In genomic region chr10:121955730-121956129, GRCm38 (mm10) we compare ENCODE assay signal across 19 mouse cellular contexts.
DNase-seq lines count a peak whose midpoint lies in the region; ATAC-seq lines count a peak whose summit lies in the region.
"Had no signal": no experiment of that assay in that cellular context is flagged by ENCODE, and none has a peak within 500 bp of the region (broad histone marks: within the 10 kb centered on the region; RNA-seq: fewer than 3 reads in every experiment).

No protein-coding gene starts in this region.

- intact Hi-C loops in gastrocnemius, postnatal 14 days (cut with DNase I; ENCODE audit: low total_unique reads), result no loop called here

- peak overlapping the region; percentile 84 for H3K27ac ChIP-seq in forebrain, embryonic 15.5 days (replicated peaks)
- no peak overlapping the region for H3K27ac ChIP-seq in forebrain, embryonic 11.5 days (ENCODE audit: low read depth, low read length)
- peak overlapping the region; percentile 55; the same call in 1 of the 2 replicates for H3K27ac ChIP-seq in midbrain, embryonic 14.5 days (replicated peaks; ENCODE audit: low read depth, low read length)
- H3K27ac ChIP-seq in midbrain, embryonic 10.5 days (replicated peaks), result no peak overlapping the region
- H3K27ac ChIP-seq in neural tube, embryonic 13.5 days (replicated peaks), result peak overlapping the region; percentile 76
- H3K27ac ChIP-seq: gastrocnemius, adult 2 months; left cerebral cortex, adult 2 months; liver, embryonic 12.5 days; lung, embryonic 15.5 days had no signal

- H3K36me3 ChIP-seq in forebrain, embryonic 15.5 days, result no peaks in the 10 kb centered on the region
- H3K36me3 ChIP-seq in forebrain, embryonic 11.5 days (ENCODE audit: control insufficient read depth, insufficient read depth, low read length), result no peaks in the 10 kb centered on the region
- H3K36me3 ChIP-seq in midbrain, embryonic 14.5 days (ENCODE audit: control insufficient read depth, insufficient read depth, low read length), result no peaks in the 10 kb centered on the region
- H3K36me3 ChIP-seq in midbrain, embryonic 10.5 days, result no peaks in the 10 kb centered on the region
- no peaks in the 10 kb centered on the region for H3K36me3 ChIP-seq in neural tube, embryonic 13.5 days
- H3K36me3 ChIP-seq: liver, embryonic 12.5 days; lung, embryonic 15.5 days had no signal

- H3K4me3 ChIP-seq in forebrain, embryonic 15.5 days, result no peak overlapping the region
- H3K4me3 ChIP-seq in forebrain, embryonic 11.5 days (ENCODE audit: low read depth, low read length), result no peak overlapping the region
- H3K4me3 ChIP-seq in midbrain, embryonic 14.5 days (replicated peaks; ENCODE audit: low read depth, low read length), result no peak overlapping the region
- H3K4me3 ChIP-seq in midbrain, embryonic 10.5 days, result no peak overlapping the region
- no peak overlapping the region for H3K4me3 ChIP-seq in neural tube, embryonic 13.5 days
- H3K4me3 ChIP-seq: gastrocnemius, adult 2 months; left cerebral cortex, adult 2 months; liver, embryonic 12.5 days; lung, embryonic 15.5 days had no signal

- H3K4me1 ChIP-seq in forebrain, embryonic 15.5 days, result peaks cover 28% of the 10 kb centered on the region
- no peaks in the 10 kb centered on the region for H3K4me1 ChIP-seq in forebrain, embryonic 11.5 days (replicated peaks; ENCODE audit: control insufficient read depth, insufficient read depth, low read length)
- peaks cover 10% of the 10 kb centered on the region for H3K4me1 ChIP-seq in midbrain, embryonic 14.5 days (ENCODE audit: control insufficient read depth, insufficient read depth, low read length)
- H3K4me1 ChIP-seq in midbrain, embryonic 10.5 days, result peaks cover 14% of the 10 kb centered on the region
- peaks cover 45% of the 10 kb centered on the region for H3K4me1 ChIP-seq in neural tube, embryonic 13.5 days (replicated peaks)
- H3K4me1 ChIP-seq: liver, embryonic 12.5 days had no signal

- no peaks in the 10 kb centered on the region for H3K27me3 ChIP-seq in forebrain, embryonic 15.5 days
- no peaks in the 10 kb centered on the region for H3K27me3 ChIP-seq in forebrain, embryonic 11.5 days (ENCODE audit: control insufficient read depth, insufficient read depth, low read length)
- no peaks in the 10 kb centered on the region for H3K27me3 ChIP-seq in midbrain, embryonic 14.5 days (ENCODE audit: control insufficient read depth, insufficient read depth, low read length)
- H3K27me3 ChIP-seq in midbrain, embryonic 10.5 days (ENCODE audit: low read depth, poor library complexity, severe bottlenecking), result no peaks in the 10 kb centered on the region
- no peaks in the 10 kb centered on the region for H3K27me3 ChIP-seq in neural tube, embryonic 13.5 days
- H3K27me3 ChIP-seq: liver, embryonic 12.5 days; lung, embryonic 15.5 days had no signal

- H3K4me2 ChIP-seq in forebrain, embryonic 15.5 days (replicated peaks), result no peak overlapping the region
- no peak overlapping the region for H3K4me2 ChIP-seq in forebrain, embryonic 11.5 days (ENCODE audit: low read depth, low read length, severe bottlenecking)
- no peak overlapping the region for H3K4me2 ChIP-seq in midbrain, embryonic 14.5 days (ENCODE audit: low read length)
- 0 out of 2 replicates have a peak overlapping the region, but pooled peaks have one; percentile 6 for H3K4me2 ChIP-seq in neural tube, embryonic 13.5 days
- H3K4me2 ChIP-seq: liver, embryonic 12.5 days; lung, embryonic 15.5 days had no signal

- no peak overlapping the region for H3K9ac ChIP-seq in forebrain, embryonic 15.5 days (replicated peaks)
- H3K9ac ChIP-seq in forebrain, embryonic 11.5 days (ENCODE audit: low read length), result no peak overlapping the region
- no peak overlapping the region for H3K9ac ChIP-seq in midbrain, embryonic 14.5 days (replicated peaks; ENCODE audit: low read length)
- H3K9ac ChIP-seq in neural tube, embryonic 13.5 days, result no peak overlapping the region
- H3K9ac ChIP-seq: liver, embryonic 12.5 days; lung, embryonic 15.5 days had no signal

- H3K9me3 ChIP-seq in forebrain, embryonic 15.5 days, result no peaks in the 10 kb centered on the region
- H3K9me3 ChIP-seq in forebrain, embryonic 11.5 days (ENCODE audit: control insufficient read depth, low read length), result no peaks in the 10 kb centered on the region
- no peaks in the 10 kb centered on the region for H3K9me3 ChIP-seq in midbrain, embryonic 14.5 days (ENCODE audit: control insufficient read depth, low read length)
- 0 out of 2 replicates have a peak, but pooled peaks cover 6% of the 10 kb centered on the region for H3K9me3 ChIP-seq in midbrain, embryonic 10.5 days (replicated peaks)
- no peaks in the 10 kb centered on the region for H3K9me3 ChIP-seq in neural tube, embryonic 13.5 days
- H3K9me3 ChIP-seq: liver, embryonic 12.5 days; lung, embryonic 15.5 days had no signal

- no peak for ATAC-seq in forebrain, embryonic 15.5 days (replicated peaks)
- no peak for ATAC-seq in forebrain, embryonic 11.5 days (replicated peaks; ENCODE audit: low FRiP score)
- no peak for ATAC-seq in midbrain, embryonic 14.5 days (ENCODE audit: low FRiP score, low TSS enrichment)
- peak; percentile 69 for ATAC-seq in neural tube, embryonic 13.5 days (ENCODE audit: low read depth)
- ATAC-seq: intestine, postnatal 0 days; liver, embryonic 12.5 days had no signal

- WGBS in forebrain, embryonic 15.5 days, result 76% methylated on average over 4 of the region's 4 CpGs
- WGBS in forebrain, embryonic 11.5 days, result 90% methylated on average over 4 of the region's 4 CpGs
- 68% methylated on average over 4 of the region's 4 CpGs for WGBS in midbrain, embryonic 14.5 days
- WGBS in midbrain, embryonic 10.5 days, result 80% methylated on average over 4 of the region's 4 CpGs
- WGBS in neural tube, embryonic 13.5 days, result 21% methylated on average over 4 of the region's 4 CpGs

- no peak for DNase-seq in forebrain, embryonic 11.5 days (ENCODE audit: low spot score)
- DNase-seq in midbrain, embryonic 14.5 days, result no peak
- no peak for DNase-seq in midbrain, embryonic 10.5 days (ENCODE audit: low spot score)
- peak; percentile 16 for DNase-seq in gonadal fat pad, adult 2 months (ENCODE audit: low read depth)
- no peak for DNase-seq in gastrocnemius, adult 18-20 months (ENCODE audit: low spot score)
- DNase-seq in gastrocnemius, postnatal 14 days, result no peak
- DNase-seq: adrenal gland, postnatal 10 days; cerebellum, adult 2 months; gastrocnemius, adult 2 months; heart, adult 18-20 months; heart, postnatal 4 days; retina, postnatal 1 day; thymus, adult 18-20 months had no signal

Comparison
In these comparisons a context has a peak if more than half of its experiments do, and no peak if none do; other contexts are left out.
1. H3K27ac ChIP-seq: peak in forebrain, embryonic 15.5 days (single experiment), midbrain, embryonic 14.5 days (single experiment) and neural tube, embryonic 13.5 days (single experiment); none in forebrain, embryonic 11.5 days (single experiment) and midbrain, embryonic 10.5 days (single experiment).